Mouse (Mus musculus): ENCODE data around the gene Lhfpl4. TPM values are rescaled to one million over a fixed set of nuclear protein-coding genes. Genes with fewer than 3 reads are reported as not detected.

The Lhfpl4 gene
- total RNA-seq (2021): 1 to 10 TPM; 3.2 to 4.8 TPM
- long read RNA-seq, experiment 1, partial matches to known transcripts: 1 of 3 reads
- long read RNA-seq, experiment 1, other reads (novel, unspliced or antisense): 2 of 3 reads
- long read RNA-seq, experiment 2, full-length matches to known transcripts: 1 of 1 reads
- long read RNA-seq, experiment 2, partial matches to known transcripts: 0 of 1 reads
- long read RNA-seq, experiment 2, other reads (novel, unspliced or antisense): 0 of 1 reads

DNA sequence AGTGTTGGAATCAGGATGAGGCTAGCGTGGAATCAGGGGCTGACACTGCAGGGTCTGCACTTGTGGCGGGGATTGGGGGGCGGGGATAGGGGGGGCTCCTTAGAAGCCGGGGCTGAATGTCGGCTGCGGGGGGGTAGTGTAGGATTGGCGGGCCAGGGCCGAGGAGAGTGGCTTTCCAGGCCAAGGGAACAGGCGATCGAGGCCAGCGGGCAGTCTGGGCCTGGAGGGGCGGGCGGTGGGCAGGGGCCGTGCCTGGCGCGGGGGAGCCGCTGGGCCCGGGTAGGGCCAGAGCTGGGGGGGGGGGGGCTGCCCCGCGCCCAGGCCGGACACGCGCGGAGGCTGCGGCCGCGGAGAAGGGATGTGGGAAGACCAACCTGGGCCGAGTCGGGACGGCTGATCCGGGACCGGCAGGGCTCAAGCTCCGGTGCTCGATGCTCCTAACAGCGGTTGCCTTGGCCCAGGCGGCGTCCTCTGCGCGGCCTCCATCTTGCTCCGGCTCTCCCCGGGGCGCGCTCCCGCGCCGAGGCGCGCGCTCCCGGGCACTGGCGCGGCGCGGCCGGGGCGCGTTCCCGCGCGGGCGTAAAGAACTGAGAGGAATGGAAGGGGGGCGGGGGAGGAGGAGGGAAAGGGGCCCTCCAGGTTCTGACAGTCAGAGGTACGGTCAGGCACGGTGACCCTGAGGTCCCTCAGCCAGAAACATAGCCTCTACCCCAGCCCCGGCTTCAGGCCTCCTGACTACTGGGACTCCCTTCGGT lies at the start of gene Lhfpl4:
TSS of gene Lhfpl4 (minus strand) at position 544 of the 755 bp plus-strand sequence.
- peak; percentile 17 for DNase-seq

DNA sequence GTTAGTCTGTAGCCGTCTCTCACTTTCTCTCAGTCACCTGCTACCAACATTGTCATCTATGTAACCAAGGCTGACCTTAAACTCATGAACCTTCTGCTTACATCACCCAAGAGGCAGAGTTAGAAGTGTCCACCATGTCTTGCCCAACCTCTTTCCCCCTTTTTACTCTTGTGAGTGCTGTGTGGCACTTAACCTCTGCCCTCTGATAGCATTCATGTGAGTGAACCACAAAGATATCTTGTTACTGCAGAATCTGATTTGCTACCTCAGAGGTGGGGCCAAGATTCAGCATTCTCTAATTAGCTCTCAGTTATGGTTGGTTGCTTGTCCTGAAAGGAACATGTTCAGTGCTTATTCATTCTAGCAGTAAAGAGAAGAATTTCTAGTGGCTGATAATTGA lies 47.6 kb upstream of the Lhfpl4 start:
- DNase-seq: no peak

DNA sequence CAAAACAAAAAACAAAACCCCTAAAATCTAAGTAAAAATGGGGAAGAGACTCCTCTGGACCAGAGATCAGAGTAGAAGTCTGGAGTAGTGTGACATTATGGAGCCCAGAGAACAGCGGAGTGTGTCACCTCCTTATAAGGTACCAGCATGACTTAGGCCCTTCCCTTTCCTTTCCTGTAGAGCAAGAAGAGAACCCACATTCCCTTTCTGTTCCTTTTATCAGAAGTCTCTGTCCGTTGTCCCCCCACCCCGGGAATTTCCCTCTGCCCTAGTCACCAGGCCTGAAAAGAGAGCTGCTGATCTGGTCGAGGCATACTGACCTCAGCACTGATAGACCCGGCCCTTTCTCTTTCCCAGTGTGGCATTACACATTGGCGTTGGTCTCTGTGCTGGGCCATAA lies 43.3 kb upstream of the Lhfpl4 start:
- DNase-seq: no peak

DNA sequence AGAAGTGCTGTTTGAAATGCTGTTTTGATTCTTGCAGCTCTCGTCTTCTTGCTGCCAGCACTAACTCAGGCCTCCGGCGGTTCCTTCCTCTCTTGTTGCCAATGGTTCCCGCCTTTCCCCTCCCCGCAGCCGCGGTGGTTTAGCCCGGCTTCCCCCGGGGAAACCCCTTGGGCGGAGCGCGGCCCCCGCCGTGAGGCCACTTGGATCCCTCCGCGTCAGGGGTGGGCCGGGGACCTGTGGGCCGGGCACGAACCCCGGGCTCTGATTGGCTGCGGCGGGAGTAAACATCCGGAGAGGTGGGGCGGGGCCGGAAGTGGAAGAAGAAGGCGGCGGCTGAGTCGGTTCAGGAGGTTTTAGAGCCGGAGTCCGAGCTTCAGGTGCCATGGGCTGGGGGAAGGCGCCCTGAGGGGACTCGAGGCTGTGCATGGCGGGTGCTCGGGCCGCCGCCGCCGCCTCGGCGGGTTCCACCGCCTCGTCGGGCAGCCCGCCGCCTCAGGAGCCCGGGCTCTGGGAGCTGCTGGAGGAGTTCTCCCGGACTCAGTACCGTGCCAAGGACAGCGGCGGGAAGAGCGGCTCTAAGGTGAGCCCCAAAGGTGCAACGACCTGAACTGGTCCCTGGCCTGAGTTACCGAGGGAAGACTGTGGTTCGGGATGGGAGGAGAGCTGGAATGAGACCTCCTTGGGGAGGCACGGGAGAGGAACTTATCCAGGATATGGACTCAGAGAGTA lies 42.5 kb upstream of the Lhfpl4 start, which contains the start of gene Mtmr14:
TSS of gene Mtmr14 (plus strand) at position 302 of the 729 bp plus-strand sequence.
- peak; percentile 100 for DNase-seq

DNA sequence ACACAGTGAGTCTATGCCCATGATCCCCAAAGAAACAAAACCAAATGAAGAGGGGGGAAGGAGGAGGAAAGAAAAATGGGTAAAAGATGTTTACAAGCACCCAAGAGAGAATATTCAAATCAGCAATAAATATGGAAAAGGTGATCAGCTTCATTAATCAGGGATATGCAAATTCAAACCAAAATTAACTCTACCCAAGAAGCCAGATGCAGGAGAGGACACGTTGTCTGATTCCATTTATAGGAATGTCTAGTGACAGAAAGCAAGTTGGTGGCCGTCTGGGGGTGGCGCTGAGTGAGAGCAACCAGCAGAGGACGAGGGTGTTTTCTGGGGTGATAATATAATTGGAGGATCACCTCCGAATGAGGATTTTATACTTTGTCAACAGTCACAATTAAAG lies 40.0 kb upstream of the Lhfpl4 start:
- DNase-seq: no peak

DNA sequence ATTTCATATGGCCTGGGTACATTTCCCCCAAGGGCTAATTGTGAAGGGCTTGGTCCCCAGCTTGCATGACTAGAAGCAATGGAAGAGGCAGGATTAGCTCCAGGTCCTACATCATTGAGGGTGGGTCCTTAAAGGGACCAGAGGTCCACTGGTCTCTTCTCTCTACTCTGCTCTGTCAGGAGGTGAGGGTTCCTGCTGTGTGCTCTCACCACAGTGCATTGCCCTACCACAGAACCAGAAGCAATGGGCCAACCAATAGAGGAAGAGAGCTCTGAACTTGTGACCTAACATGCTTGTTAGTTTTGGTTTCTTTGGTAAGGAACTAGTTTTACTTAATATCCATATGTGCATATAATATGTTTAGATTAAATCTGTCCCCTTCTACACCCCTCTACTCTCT lies 31.5 kb upstream of the Lhfpl4 start:
- no peak for DNase-seq

DNA sequence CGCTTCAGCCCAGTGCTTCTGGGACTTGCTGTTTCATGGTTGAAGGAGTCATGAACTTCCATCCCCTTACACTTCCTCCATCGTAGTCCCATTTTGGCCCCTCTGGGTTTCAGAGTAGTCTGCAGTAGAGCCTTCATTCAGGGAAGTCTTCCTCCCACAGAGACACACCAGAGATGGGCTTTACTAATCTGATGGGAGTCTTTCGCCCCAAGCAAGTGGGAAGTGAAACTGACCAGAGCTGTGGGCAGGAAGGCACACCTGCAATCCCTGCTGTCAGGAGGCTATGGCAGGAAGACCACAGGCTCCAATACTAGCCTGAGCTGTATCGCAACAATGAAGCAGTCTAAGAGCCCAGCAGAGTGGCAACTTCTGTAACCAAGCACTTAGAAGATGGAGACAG lies 30.6 kb upstream of the Lhfpl4 start:
- no peak for DNase-seq

DNA sequence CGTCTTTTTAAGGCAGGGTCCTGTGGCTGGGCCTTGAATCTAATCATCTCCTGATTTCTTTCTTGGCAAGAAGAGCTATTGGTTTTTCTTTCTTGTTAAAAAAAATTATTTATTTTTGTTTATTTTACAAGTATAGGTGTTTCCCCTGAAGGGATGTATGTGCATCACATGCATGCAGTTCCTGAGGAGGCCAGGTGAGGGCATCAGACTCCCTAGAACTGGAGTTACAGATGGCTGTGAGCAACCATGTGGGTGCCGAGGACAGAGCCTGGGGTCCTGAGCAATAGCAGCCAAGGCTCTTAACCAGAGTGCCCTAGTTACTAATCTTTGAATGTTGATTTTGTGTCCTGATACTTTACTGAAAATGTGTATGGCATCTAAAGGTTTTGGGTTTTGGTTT lies 21.1 kb upstream of the Lhfpl4 start:
- no peak for DNase-seq

DNA sequence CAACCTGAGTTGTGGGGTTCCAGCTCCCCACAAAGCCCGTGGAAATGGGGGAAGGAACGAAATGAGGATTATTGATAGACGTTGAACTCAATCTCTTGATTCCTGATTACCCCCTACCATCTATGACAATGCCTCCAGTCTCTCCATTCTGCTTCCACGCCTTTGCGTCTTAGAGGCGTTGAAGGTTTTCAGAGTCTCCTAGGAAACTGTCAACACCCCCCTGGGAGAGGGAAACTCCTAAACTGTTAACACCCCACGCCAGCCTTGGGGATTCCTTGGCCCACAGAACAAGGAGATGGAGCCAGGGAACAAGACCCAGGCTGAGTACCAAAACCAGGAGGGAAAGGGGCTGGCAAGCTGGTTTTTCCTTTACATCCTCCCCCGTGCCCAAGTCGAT lies 410 bp upstream of the Lhfpl4 start:
- DNase-seq: no peak

DNA sequence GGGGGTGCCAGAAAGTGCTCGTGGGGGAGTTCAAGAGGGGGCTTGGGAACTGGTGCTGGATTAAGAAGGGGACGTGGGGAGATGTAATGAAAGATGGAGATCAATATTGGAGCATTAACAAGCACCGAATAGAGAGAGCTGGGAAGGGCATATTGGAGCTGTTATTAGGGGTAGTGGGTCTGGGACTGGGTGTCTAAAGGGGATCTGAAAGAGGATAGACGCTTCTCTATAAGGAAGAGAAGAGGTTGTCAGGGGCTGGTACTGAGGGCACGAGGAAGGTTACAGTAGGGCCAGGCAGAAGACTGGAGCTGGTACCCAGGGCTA lies 705 bp downstream of the Lhfpl4 start:
- no peak for DNase-seq

DNA sequence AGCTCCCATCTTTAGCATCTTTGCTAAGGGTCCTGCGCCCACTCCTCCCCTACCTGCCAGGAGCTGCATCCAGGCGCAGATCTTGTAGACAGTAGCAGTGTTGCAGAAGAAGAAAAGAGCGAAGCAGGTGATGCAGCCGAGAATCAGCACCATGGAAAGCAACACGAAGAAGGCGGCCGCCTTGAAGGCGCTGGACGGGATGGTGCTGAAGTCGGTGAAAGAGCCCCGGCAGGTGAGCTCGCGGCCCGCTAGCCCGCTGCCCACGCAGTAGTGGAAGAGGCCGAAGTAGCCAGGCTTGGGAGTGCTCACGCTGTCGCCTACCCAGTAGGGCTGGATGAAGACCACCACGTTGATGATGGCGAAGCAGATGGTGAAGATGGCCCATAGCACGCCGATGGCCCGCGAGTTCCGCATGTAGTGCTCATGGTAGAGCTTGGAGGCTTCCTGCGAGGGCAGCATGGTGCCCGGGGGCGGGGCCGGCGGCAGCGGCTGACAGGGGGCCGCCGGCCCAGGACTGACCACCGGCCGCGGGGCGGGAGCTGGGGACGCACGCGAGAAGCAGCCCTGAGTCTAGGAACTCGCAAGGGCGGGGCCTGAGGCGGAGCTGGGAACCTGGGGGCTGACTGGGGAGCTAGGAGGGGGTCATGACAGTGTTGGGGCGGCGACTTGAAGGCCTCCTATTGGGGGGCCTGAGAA lies 1.3 kb downstream of the Lhfpl4 start:
- peak; percentile 65 for DNase-seq

DNA sequence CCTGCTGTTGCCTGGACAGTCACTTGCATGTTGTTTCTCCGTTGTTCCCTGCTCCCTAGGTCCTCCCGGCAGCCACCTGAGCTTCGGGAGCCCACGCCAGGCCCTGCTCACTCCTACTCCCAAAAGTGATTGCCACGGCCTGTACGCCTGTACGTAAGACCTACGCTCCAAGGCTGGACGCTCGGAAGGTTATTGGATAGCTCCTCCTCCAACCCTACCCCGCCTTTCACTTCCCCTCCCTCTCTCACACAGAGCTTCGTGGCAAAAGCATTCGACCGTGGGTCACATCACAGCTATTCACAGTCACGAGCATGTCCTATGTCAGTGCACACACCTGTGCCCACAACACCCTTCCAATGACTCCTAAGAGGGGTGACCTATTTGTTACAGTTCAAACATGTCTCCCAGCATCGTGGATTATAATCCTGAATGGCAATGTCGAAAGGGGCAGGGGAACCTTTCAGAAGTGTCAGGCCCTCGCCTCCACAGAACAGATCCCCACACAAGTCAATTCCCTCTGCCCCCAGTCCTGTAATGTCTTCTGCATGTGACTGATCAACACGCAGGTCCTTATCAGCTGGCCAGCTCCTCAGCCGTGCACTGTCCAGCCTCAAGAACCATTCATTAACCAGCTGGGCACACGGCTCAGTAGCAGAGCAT lies 10.2 kb downstream of the Lhfpl4 start:
- DNase-seq: no peak

DNA sequence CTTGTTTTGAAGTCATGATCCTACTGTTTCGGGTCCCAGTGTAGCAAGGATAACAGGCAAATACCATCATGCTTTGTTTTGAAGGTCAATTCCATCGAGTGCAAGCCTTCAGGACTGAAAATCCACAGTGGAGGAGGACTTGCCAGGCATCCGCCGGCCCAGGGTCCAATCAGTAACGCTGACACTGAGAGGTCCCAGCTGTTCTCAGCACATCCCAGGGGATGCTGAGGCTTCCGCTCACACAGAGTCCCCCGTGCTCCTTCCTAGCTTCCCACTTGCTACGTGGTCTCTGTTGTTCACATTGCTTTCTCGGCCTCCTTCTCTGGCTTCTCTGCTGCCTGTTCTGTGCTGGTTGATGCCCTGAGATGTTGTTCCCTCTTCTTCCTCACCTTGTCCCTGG lies 11.0 kb downstream of the Lhfpl4 start:
- no peak for DNase-seq

DNA sequence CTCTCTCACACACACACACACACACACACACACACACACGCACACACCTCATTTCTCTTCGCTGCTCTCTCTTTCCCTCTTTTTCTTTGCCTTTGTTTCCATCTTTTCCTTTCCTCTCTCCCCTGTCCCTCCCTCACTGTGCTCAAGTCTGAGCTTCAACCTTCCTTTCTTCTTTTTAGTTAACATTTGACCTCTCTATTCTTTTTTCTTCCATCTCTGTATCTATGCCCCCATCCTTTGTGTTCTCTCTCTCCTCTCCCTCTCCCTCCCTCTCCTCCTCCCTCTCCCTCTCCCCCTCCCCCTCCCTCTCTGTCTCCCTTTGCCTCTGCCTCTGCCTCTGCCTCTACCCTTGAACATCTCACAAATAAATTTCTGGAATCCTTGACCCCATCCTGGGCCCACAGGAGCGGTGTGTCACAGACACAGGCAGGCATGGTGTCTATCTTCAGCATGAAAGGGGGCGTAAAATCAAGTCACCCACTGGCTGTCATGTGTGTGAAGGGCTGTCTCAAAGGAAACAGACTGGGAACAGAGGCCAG lies 15.9 kb downstream of the Lhfpl4 start:
- DNase-seq: no peak

DNA sequence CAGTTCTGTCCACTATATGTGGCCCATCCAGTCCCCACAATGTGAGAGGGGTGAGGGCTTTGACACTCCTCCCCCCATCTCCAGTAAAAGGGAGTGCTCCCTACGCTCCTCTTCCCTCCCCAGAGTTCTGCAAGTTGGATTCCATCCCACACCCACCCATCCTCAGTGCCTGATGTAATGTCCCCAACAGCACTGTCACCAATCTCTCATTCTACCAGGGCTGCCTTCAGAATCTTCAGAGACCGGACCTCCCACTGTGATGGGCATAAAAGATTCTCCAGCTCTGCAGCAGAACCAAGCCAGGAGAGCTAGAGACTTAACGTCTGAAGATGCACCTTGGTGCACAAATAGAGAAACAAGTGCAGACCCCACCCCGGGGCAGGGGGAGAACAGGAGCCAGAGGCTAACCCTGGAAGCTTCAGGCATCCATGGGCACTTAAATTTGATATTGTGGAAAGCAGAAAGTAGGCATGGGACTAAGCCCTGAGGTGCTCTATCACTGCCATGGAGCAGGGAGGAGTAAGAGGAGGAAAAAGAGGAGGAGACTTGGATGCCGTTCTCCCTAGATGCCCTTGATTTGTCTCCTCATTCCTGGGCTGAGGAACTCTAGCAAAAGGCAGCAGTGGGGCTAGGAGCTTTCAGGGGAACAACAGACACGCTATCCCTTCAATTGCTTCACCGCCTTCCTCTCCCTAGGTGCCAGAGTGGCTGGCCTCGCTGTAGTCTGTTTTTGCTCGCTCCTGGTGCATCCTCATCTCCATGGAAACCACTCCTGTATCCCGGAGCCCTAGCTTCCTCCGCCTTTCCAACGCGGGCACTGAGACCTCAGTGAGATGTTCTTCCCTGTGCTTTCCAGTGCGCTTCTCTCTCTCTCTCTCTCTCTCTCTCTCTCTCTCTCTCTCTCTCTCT lies 16.6 kb downstream of the Lhfpl4 start:
- DNase-seq: no peak

DNA sequence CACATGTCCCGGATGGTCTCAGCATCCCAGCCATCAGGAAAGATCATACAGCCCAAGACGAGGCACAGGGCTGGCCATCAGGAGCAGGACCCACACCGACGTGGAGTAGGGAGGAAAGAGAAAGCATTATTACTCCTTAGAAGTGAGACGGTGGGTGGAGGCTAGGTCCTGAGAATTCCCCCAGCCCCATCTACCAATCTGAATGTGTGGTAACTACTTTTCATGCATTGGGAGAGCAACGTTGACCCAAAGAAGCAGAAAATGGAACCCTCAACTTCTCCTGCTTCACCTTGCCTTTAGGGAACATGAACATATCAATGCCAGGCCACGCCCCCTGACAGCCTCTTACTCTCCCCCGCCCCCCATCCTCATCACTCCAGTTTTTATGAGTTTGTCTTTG lies 18.6 kb downstream of the Lhfpl4 start:
- DNase-seq: no peak

DNA sequence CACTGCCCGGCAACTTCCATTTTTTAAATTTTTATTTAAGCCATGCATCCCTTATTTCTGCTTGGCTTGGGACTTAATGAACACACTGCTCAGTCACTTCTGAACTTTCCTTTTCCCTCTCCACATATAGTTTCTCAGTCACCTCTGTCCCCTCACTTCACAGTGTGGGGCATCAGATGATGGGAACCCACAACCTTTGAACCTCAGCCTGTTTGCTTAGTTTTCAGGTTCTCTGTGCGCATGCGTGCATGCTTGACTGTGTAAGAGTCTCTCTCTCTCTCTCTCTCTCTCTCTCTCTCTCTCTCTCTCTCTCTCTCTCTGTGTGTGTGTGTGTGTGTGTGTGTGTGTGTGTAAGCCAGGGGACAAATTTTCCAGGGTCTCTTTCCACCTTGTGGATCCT lies 19.7 kb downstream of the Lhfpl4 start:
- DNase-seq: no peak

DNA sequence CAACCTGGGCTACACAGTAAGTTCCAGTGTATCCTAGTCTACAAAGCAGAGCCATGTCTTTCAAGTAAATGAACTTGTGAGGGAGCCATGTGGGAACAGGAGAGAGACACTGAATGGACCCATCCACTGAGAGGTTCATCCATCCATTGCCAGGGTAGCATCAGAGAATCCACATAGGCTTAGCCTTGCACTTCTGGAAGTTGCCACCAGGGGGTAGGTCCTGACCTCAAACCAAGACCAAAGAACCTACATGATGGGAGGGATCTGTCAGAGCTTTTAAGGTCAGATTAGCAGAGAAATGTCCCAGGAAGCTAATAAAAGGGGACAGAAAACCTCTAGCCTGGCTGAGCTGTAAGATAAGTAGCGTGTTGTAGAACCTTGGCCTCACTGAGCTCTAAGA lies 22.6 kb downstream of the Lhfpl4 start:
- peak; percentile 83 for DNase-seq

DNA sequence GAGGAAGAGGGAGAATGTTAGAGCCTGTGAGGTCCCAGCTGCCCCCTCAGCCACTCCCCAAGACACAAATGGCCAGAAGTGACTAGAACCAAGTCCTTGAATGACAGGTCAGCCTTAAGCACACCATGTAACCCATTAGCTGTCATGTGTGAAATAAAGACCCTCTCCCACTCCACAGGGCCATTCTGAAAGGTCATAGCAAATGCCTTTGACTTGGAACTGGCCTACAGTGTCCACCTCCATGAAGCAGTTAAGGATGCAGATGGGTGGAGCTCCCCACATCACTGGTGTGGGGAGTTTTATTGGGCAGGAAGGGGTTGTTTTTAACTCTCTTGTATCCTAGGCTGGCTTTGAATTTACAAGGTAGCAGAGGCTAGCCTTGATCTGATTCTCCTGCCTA lies 23.2 kb downstream of the Lhfpl4 start:
- no peak for DNase-seq

DNA sequence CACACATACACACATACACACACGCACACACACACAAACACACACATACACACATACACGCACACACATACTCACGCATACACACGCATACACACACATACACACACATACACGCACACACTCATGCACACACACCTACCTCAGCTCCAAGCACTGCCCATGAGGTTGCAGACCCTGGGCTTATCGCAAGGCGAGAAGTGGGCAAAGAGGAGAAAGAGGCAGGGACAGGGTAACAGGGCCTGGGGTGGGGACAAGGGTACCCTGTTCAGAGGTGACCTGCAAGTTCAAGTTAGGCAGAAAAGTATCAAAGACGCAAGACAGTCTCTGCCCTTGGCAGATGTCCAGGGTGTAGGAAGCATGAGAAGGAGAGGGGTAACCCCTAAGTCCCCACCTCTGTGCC lies 24.5 kb downstream of the Lhfpl4 start:
- DNase-seq: no peak

DNA sequence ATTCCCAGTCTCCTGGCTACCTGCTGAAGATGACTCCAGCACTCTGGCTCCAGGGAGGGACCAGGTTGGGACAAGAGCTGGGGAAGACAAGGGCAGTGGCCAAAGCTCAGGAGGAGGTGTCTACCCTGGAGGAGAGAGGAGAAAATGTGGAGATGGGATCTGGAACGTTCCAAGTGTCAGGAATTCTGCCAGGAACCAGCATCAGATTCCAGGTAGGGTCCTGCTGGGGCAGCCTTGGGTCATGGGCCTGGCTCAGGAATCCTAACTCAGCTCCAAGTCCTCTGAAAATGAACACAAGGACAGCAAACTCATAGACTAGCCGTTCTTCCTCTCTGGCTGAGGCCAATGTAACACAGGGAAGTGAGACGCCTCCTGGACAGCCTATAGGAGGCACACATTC lies 25.3 kb downstream of the Lhfpl4 start:
- no peak for DNase-seq

Measured in adrenal gland, postnatal 10 days (tissue).